Mouse (Mus musculus) kidney, postnatal 36 days (tissue): ENCODE measurements at regions not wholly inside any gene's neighbourhood (a gene's known extent, or its start where the extent isn't known, plus 50 kb on each side); places are given as distances from the start of the nearest gene placed in this dataset.

ENCODE experiments used
- DNase-seq, 2 experiments: peaks; one replicate each; pipeline ENCODE4 v3.0.0; 2021 to 2022; ENCODE audit warnings: mixed read lengths in 2 of 2

GRCm38 (mm10) chr16:49278478-49278877 lies 221.2 kb downstream of the Myh15 start:
- DNase-seq = peak; percentile 60 to 85

DNA sequence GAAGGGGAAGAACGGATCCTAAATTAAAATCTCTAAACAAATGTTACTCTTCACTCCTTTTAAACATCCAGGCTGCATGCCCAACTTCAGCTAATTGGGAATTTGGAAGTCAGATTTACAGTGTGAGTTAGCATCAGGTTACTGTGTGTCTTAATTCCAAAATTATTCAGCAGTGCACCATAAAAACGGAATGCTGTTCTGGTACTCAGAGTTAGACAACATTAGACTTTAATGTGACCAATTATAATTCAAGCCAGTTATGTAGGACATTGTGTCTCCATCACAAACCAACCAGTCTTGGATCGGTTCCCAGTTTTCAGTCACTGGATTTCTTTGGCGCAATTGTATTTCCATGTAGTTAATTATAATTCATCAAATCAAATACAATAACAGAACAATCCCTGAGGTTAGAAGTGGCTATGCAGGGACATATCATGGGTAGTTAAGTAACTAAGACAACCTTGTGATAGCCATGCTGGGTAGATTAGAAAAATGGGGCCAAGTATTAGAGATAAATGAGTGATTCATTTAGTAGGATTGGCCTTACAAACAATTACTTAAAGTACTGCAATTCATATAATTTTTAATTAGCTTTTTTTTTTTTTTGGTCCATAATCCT lies 230.9 kb downstream of the Myh15 start:
- DNase-seq = peak in 1 of 2 experiments; percentile 11

GRCm38 (mm10) chr16:49289200-49290079 lies 232.2 kb downstream of the Myh15 start:
- DNase-seq = peak; percentile 5 to 18

DNA sequence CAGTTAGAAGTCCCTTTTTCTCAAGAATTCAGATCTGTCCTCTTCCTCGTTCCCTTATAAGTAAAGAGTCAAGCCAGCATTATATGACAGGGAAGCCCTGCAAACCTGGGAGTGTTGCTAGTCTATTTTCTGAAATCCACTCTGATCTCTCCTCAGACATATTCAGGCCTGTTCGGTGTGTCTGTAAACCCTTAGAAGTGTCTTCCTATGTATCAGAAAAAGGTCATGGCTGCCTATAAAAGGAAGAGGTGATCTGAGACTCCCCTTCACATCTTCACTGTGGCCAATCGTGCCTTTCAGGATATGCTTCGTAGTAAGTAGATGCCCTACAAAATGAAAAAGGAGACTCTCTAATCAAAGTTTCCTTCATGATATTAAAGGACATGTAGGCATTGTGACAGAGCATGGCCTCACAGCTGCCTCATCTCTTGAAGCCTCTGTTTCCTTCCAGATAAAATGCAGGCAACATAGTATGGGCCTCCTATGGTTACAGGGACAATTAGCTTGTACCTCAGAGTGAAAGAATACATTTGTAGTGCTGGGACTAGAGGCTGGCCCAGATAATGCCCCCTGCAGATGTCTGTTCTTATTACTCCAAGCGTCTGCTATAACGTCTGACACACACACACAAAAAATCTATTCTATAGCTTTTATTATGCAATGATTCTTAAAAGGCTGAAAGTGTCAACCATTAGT lies 246.5 kb downstream of the Myh15 start:
- no peak for DNase-seq

DNA sequence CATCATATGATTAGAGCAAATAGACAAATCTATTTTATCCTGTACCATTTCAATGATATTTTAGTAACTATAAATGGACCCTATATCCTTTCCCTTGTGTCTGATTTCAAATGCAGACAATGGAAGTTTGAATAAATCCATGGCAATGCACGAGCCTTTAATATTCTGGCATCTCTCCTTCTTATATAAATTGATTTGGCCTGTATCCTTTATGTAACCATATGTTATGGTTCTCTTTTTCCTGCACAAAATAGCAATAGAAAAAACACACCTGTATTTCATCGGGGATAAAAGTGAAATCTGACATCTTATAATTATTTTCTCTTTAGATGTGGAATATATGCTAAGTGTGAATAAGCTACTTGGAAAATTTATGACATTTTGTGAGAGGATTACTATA lies 247.1 kb downstream of the Myh15 start:
- DNase-seq = no peak

GRCm38 (mm10) chr16:49317061-49317460 lies 259.8 kb downstream of the Myh15 start:
- no peak for DNase-seq

DNA sequence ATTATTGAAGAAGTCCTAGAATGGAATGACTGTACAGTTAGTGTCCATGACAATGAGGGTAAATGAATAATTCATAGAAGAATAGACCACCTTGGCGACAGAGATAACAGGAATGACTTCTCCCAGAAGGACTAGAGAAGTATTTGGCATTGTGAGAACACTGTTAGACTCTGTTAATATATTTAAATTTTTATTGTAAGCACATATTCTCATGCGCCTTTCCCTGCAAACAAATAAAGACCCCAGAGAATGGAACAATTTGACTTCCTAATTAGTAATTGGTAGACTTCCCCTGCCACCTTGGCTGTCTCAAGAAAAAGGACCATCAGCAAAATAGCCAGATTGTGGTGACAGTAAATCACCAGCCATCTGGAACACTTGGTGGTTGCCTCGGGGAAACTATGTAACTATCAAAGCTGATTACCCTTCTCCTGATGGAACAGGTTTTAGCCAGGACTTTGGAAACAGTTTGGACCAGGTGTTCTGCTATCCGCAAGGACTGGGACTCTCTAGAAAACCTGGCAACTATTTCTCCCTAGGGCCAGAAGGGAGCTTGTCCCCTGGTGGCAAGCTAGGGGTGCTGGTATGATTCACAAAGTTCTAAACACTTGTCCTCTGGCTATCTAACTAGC lies 261.9 kb downstream of the Myh15 start:
- peak in 1 of 2 experiments; percentile 2 for DNase-seq

DNA sequence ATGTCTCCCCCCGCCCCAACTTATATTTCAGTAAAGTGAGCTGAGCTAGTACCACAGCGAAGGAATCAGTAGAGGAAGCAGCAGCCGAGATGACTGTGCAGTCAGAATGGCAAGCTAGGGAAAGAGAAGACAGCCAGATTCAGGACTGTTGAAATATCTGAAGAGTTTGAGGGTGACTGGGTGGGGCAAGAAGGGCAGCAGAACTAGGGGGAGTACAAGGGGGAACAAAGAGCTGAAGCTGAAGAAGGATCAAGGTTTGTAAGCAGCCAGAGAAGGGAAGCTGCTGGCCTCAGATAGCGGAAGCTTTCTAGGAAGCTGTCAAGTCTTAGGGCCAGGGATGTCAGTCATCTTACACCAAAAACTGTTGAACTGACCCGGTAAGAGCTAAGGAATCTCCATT lies 262.5 kb downstream of the Myh15 start:
- DNase-seq = no peak

- no peak for DNase-seq
Measured at GRCm38 (mm10) chr16:49321951-49322350, 264.7 kb downstream of the Myh15 start.

- no peak for DNase-seq
Measured at GRCm38 (mm10) chr16:49330725-49331386, 273.6 kb downstream of the Myh15 start.

GRCm38 (mm10) chr16:49332107-49332722 lies 274.9 kb downstream of the Myh15 start:
- peak in 1 of 2 experiments; percentile 1 for DNase-seq

DNA sequence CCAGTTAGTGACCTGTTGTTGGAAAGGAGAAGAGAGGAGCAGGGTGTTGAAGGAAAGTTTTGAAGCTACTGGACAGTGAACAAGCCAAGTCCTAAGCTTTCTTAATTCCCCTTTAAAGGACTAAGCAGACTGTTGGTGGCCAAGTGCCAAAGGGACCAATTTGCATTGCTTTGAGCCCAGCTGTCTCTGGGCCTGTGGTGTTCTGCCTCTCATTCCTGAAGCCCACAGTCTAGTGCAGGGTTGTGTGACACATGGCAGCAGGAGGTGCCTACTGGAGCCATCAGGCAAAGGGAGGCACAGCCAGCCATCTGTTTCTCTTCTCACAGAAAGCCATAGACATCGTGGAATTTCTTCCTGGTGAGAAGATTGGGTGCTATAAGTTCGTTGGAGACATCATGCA lies 278.6 kb downstream of the Myh15 start:
- peak in 1 of 2 experiments; percentile 1 for DNase-seq

DNA sequence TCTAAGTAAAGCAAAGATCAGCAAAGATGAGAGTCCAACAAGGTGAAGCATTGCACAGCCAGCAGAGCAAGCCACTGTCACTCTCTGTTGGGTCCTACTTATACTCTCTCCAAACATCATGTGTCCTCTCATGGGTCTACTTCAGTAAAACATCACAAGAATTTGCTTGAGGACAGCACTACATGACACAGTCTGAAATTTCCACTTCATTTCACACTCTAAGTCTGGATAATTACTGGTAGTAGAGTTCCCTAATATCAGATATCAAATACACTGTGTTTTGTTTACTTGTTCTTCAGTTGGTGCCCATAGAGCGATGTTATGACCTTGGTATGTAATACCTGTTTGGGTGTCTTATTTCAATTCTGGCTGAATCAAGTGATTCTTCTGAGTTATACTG lies 280.7 kb downstream of the Myh15 start:
- no peak for DNase-seq

GRCm38 (mm10) chr16:49358404-49358803 lies 301.1 kb downstream of the Myh15 start:
- DNase-seq = no peak

DNA sequence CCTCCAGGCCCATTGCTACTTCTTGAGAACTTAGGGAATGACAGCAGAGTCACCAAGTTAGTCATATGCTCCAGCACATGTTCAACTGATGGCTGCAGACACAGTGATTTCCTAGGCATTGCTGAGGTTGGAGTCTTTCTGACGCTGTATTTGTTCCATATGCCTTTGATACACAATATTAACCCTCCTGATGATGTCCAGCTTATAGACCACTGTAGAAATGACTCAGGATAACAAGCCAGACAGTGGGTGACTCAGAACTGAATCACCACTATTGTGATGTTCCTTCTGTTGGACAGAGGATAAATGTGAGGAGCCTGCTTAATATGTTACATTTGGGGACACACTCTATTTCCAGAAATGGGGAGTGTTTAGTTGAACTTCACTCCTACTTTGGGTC lies 304.4 kb downstream of the Myh15 start:
- DNase-seq = no peak

- no peak for DNase-seq
Measured at GRCm38 (mm10) chr16:49369450-49369849, 312.2 kb downstream of the Myh15 start.

GRCm38 (mm10) chr16:49375108-49375507 lies 317.8 kb downstream of the Myh15 start:
- no peak for DNase-seq

DNA sequence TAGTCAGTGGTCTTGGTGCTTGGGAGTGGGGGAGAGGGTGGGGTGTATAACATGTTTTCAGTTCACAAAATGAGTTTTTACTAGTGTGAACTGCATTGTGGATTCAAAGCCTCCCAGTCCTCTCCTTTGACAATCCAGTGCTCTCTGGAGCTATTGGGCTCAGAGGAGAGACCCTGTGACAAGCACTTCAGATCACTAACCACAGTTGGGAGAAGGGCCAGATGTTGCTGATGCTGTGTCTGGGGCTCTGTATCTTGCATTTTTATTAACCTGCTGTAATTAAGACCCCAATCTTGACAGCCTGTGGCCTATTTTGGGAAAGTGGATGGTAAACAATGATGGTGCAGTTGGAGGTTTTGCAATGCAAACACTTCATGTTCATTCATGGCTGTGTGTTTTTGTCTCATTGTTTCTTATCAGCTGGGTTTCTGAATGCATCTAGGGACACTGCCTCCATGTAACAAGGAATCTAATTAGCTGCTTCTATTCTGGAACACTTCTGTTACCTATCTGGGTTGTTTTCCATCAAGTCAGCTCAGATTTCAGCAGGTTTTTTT lies 320.0 kb upstream of the Ift57 start:
- DNase-seq = no peak

DNA sequence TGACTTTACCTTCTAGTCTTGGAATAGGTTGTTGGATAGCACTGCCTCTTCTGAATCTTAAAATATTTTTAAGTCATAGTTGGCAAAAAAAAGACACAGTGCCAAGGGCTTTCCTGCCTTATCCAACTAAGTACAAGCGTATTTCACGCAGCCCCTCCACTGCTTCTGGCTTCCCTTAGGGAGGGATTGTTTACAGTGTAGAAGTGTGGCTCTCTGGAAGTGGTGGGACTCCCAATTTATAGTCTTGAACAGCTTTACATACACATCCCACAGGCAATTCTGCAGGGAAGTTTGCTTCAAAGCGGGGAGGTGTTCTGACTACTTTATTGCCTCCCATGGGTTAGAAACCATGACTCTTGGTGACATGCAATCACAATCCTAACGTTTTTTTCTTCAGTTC lies 310.9 kb upstream of the Ift57 start:
- DNase-seq = no peak

DNA sequence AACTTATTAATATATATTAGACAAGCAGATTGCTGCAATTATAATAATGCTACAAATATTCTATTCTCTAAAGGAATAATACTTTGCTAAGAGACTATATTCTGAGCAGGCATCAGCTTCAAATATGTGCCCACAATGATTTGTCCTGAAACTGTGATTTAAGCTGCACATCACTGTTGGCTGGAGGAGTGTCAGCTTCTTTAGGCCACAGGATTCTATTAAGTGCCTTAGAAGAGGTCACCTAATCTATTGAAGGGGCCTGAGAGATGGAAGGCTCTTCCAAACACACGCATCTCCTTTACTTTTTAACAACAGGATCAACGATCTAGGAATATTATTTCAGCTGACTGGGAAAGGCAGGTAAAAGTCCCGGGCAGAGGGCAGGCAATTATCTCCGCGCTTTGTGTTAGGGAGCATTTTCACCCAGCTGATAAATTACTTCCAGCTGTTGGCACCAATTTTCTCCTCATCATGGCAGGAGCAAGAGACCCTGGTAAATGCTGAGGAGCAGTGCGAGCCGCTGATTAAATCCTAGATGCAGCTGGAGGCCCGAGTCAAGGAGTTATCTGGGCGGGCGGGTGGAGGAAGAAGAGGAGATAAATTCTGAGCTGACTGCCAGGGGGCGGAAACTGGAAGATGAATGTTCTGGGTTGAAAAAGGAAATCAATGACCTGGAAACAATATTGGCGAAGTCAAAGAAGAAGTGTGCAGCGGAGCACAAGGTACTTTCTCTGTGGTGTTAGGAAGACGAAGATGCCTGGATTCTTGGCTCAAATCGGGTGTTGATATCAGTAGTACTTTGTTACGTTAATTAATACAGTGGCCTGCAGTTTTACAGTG lies 290.9 kb upstream of the Ift57 start:
- DNase-seq = peak in 1 of 2 experiments; percentile 10

DNA sequence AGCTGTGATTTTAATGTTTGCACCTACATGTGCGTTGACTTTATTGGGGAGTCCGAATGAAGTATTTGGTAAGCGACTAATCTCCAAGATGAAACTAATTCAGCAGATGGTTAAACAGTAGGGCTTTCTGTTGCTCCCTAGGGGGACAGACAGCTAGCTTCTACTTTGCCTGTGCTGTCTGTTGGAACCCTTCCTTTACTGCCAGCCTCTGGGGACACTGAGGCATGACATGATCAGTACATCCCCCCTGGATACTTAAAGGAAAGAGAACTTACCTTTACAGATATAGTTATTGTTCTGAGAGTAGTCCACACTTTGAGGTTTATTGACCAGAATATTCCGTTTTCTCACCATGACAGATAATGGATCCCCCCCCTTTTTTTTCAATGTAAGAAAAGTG lies 289.8 kb upstream of the Ift57 start:
- DNase-seq = no peak
